Mouse (Mus musculus) testis, adult 2 months (tissue): ENCODE measurements around the gene Nlk.

ENCODE experiments used
- CTCF ChIP-seq: fragments of 200-500 bp; IDR thresholded peaks from 2 replicates; pipeline ENCODE4 v1.5.1; 2012; ENCODE audit warnings: low read depth, mild to moderate bottlenecking, inconsistent platforms, low read length, moderate library complexity; ENCODE audit not compliant: control insufficient read depth, insufficient read depth, insufficient replicate concordance
- POLR2A ChIP-seq: fragments of 200-500 bp; IDR thresholded peaks from 2 replicates; pipeline ENCODE4 v1.6.1; 2012; ENCODE audit warnings: low read depth, mild to moderate bottlenecking, inconsistent platforms, low read length, moderate library complexity; ENCODE audit not compliant: control insufficient read depth

- TF ChIP-seq CTCF (no peak), POLR2A (no peak)
Observed at GRCm38 (mm10) chr11:78522481-78522997, 174.6 kb downstream of the Nlk start.
